Comparison of ENCODE assay signal across 8 mouse cellular contexts in genomic region chr10:60304854-60305628, GRCm38 (mm10). TPM values are rescaled to one million over a fixed set of nuclear protein-coding genes. Genes with fewer than 3 reads are reported as not detected.
A peak's percentile ranks its signal among the peaks of the same experiment; 100 is the strongest.
DNase-seq lines count a peak whose midpoint lies in the region; ATAC-seq lines count a peak whose summit lies in the region.

No protein-coding gene starts in this region.

- 65% methylated on average over 15 of the region's 15 CpGs for WGBS in embryonic facial prominence, embryonic 10.5 days
- WGBS in liver, embryonic 12.5 days (ENCODE audit: insufficient replicate concordance): 54% methylated on average over 15 of the region's 15 CpGs
- whole genome bisulfite sequencing in stomach, embryonic 15.5 days: 62% methylated on average over 15 of the region's 15 CpGs

- peaks cover 40% of the 10 kb centered on the region for H3K36me3 ChIP-seq in embryonic facial prominence, embryonic 10.5 days (replicated peaks)
- H3K36me3 ChIP-seq in liver, embryonic 12.5 days: peaks cover 36% of the 10 kb centered on the region
- H3K36me3 ChIP-seq in stomach, embryonic 15.5 days: peaks cover 24% of the 10 kb centered on the region

- no peak overlapping the region; the same call in 1 of the 2 replicates for H3K27ac ChIP-seq in embryonic facial prominence, embryonic 10.5 days (replicated peaks)
- no peak overlapping the region for H3K27ac ChIP-seq in liver, embryonic 12.5 days
- H3K27ac ChIP-seq in stomach, embryonic 15.5 days: no peak overlapping the region

- no peaks in the 10 kb centered on the region for H3K9me3 ChIP-seq in embryonic facial prominence, embryonic 10.5 days
- no peaks in the 10 kb centered on the region for H3K9me3 ChIP-seq in liver, embryonic 12.5 days (replicated peaks)
- H3K9me3 ChIP-seq in stomach, embryonic 15.5 days: no peaks in the 10 kb centered on the region

- H3K27me3 ChIP-seq in embryonic facial prominence, embryonic 10.5 days (replicated peaks; ENCODE audit: low read depth, poor library complexity, severe bottlenecking): no peaks in the 10 kb centered on the region
- no peaks in the 10 kb centered on the region for H3K27me3 ChIP-seq in liver, embryonic 12.5 days (replicated peaks)
- no peaks in the 10 kb centered on the region for H3K27me3 ChIP-seq in stomach, embryonic 15.5 days (replicated peaks)

- no peaks in the 10 kb centered on the region for H3K4me1 ChIP-seq in embryonic facial prominence, embryonic 10.5 days
- H3K4me1 ChIP-seq in liver, embryonic 12.5 days: no peaks in the 10 kb centered on the region
- H3K4me1 ChIP-seq in stomach, embryonic 15.5 days: peaks cover 7% of the 10 kb centered on the region; the same call in 1 of the 2 replicates

- peak; percentile 79 for DNase-seq in CD4-positive helper T cell, adult 2 months (ENCODE audit: low read depth, low spot score)
- peak; percentile 86 for DNase-seq in adrenal gland, postnatal 14 days
- DNase-seq in embryonic facial prominence, embryonic 10.5 days (ENCODE audit: low spot score): peak; percentile 87
- DNase-seq in heart, adult 18-20 months: peak; percentile 76 to 86
- peak; percentile 69 for DNase-seq in kidney, adult 18-20 months
- peak; percentile 77 for DNase-seq in neural tube, embryonic 10.5 days (ENCODE audit: extremely low spot score, low spot score)

- no peak overlapping the region for H3K4me2 ChIP-seq in liver, embryonic 12.5 days
- no peak overlapping the region for H3K4me2 ChIP-seq in stomach, embryonic 15.5 days

- peak; percentile 42 for ATAC-seq in liver, embryonic 12.5 days
- ATAC-seq in stomach, embryonic 15.5 days (ENCODE audit: insufficient read depth, low FRiP score, low read depth): peak; percentile 68

- no peak overlapping the region for H3K4me3 ChIP-seq in embryonic facial prominence, embryonic 10.5 days
- H3K4me3 ChIP-seq in liver, embryonic 12.5 days: no peak overlapping the region
- H3K4me3 ChIP-seq in stomach, embryonic 15.5 days (replicated peaks): no peak overlapping the region

- no peak overlapping the region for H3K9ac ChIP-seq in liver, embryonic 12.5 days
- H3K9ac ChIP-seq in stomach, embryonic 15.5 days: no peak overlapping the region

RNA-seq across cellular contexts. Expression of gene Psap, which starts 27.6 kb away (rescaled TPM):
- 876 and 969 TPM in 2 replicates for total RNA-seq in adrenal gland, postnatal 14 days (2021)
- polyA plus RNA-seq in embryonic facial prominence, embryonic 10.5 days (2016; fragmentation: Nextera tagmentation; extraction: Ambion mirVana): 47.1 and 49.0 TPM in 2 replicates
- total RNA-seq in heart, adult 18-20 months (2021): 1,000 to 10,000 TPM; 1,306 to 1,321 TPM
- polyA plus RNA-seq in liver, embryonic 12.5 days (2016; fragmentation: Nextera tagmentation; extraction: Ambion mirVana): 42.9 and 43.3 TPM in 2 replicates
- 142 and 155 TPM in 2 replicates for polyA plus RNA-seq in stomach, embryonic 15.5 days (2015; fragmentation: Nextera tagmentation; extraction: Ambion mirVana)

RNA-seq across cellular contexts. Expression of gene Vsir, which starts 41.6 kb away (rescaled TPM):
- total RNA-seq in adrenal gland, postnatal 14 days (2021): 12.8 and 22.1 TPM in 2 replicates
- 2.3 and 2.6 TPM in 2 replicates for polyA plus RNA-seq in embryonic facial prominence, embryonic 10.5 days (2016; fragmentation: Nextera tagmentation; extraction: Ambion mirVana)
- total RNA-seq in heart, adult 18-20 months (2021): 10 to 100 TPM; 11.3 to 13.3 TPM
- polyA plus RNA-seq in liver, embryonic 12.5 days (2016; fragmentation: Nextera tagmentation; extraction: Ambion mirVana): 3.5 and 3.9 TPM in 2 replicates
- 7.0 and 7.8 TPM in 2 replicates for polyA plus RNA-seq in stomach, embryonic 15.5 days (2015; fragmentation: Nextera tagmentation; extraction: Ambion mirVana)
